Mouse (Mus musculus) adrenal gland, postnatal 36 days (tissue): ENCODE measurements around the gene Frmd4b. TPM values are rescaled to one million over a fixed set of nuclear protein-coding genes. Genes with fewer than 3 reads are reported as not detected.
"Not testable (repeated sequence)": the region's sequence is repeated elsewhere in the genome, so short reads cannot be mapped to it uniquely, and the experiment has no call there.

Experiments used
- DNase-seq, 2 experiments: peaks; one replicate each; pipeline ENCODE4 v3.0.0; 2021; ENCODE audit warnings: mixed read lengths in 1 of 2
- total RNA-seq, 2 experiments: library from RNA; stranded (reverse); gene quantifications; 2 replicates each; pipeline ENCODE4 v1.2.3; 2021

Gene Frmd4b
- total RNA-seq, 2 experiments from 2014 or later, result 18.3 to 22.1 TPM

GRCm38 (mm10) chr6:97357606-97358005 lies 259.7 kb downstream of the Frmd4b start:
- not testable (repeated sequence) for DNase-seq

GRCm38 (mm10) chr6:97356612-97357011 lies 260.7 kb downstream of the Frmd4b start:
- DNase-seq, result no peak

- no peak for DNase-seq
Observed at GRCm38 (mm10) chr6:97355141-97355540, 262.2 kb downstream of the Frmd4b start.

GRCm38 (mm10) chr6:97353933-97354332 lies 263.4 kb downstream of the Frmd4b start:
- DNase-seq, result no peak

- no peak for DNase-seq
Observed at GRCm38 (mm10) chr6:97353371-97353770, 264.0 kb downstream of the Frmd4b start.

GRCm38 (mm10) chr6:97352505-97353154 lies 264.7 kb downstream of the Frmd4b start:
- DNase-seq, result no peak

GRCm38 (mm10) chr6:97349355-97350138 lies 267.8 kb downstream of the Frmd4b start:
- no peak for DNase-seq

GRCm38 (mm10) chr6:97346932-97347331 lies 270.4 kb downstream of the Frmd4b start:
- no peak for DNase-seq

- no peak for DNase-seq
Observed at GRCm38 (mm10) chr6:97346527-97346926, 270.8 kb downstream of the Frmd4b start.

GRCm38 (mm10) chr6:97345921-97346320 lies 271.4 kb downstream of the Frmd4b start:
- no peak for DNase-seq

- no peak for DNase-seq
Observed at GRCm38 (mm10) chr6:97342185-97342584, 275.2 kb downstream of the Frmd4b start.

GRCm38 (mm10) chr6:97341628-97342027 lies 275.7 kb downstream of the Frmd4b start:
- peak in 1 of 2 experiments; percentile 7 for DNase-seq

GRCm38 (mm10) chr6:97341148-97341547 lies 276.2 kb downstream of the Frmd4b start:
- no peak for DNase-seq

- no peak for DNase-seq
Observed at GRCm38 (mm10) chr6:97340211-97340791, 277.0 kb downstream of the Frmd4b start.

- no peak for DNase-seq
Observed at GRCm38 (mm10) chr6:97339271-97339681, 278.1 kb downstream of the Frmd4b start.

- no peak for DNase-seq
Observed at GRCm38 (mm10) chr6:97338843-97339242, 278.5 kb downstream of the Frmd4b start.

GRCm38 (mm10) chr6:97333323-97333722 lies 284.0 kb downstream of the Frmd4b start:
- no peak for DNase-seq

- DNase-seq, result no peak
Observed at GRCm38 (mm10) chr6:97323951-97324350, 293.4 kb downstream of the Frmd4b start.

- no peak for DNase-seq
Observed at GRCm38 (mm10) chr6:97322126-97322525, 295.2 kb downstream of the Frmd4b start.

GRCm38 (mm10) chr6:97321156-97321555 lies 296.2 kb downstream of the Frmd4b start:
- DNase-seq, result no peak

- no peak for DNase-seq
Observed at GRCm38 (mm10) chr6:97319081-97319480, 298.3 kb downstream of the Frmd4b start.

GRCm38 (mm10) chr6:97317956-97318355 lies 299.4 kb downstream of the Frmd4b start:
- no peak for DNase-seq

GRCm38 (mm10) chr6:97316716-97317115 lies 300.6 kb downstream of the Frmd4b start:
- DNase-seq, result no peak
